Mouse (Mus musculus) kidney, postnatal 4 days (tissue): ENCODE data around the gene Cnot11.

Experiments
- DNase-seq, 2 experiments: peaks; one replicate each; pipeline ENCODE4 v3.0.0; 2021; ENCODE audit warnings: mixed read lengths in 2 of 2

Cnot11 gene

GRCm38 (mm10) chr1:39535515-39536311 lies 921 bp downstream of the Cnot11 start:
- peak; percentile 99 for DNase-seq

- no peak for DNase-seq
These were observed 1.9 kb downstream of the Cnot11 start for GRCm38 (mm10) chr1:39536701-39537100.

GRCm38 (mm10) chr1:39537631-39538380 lies 3.0 kb downstream of the Cnot11 start:
- no peak for DNase-seq

GRCm38 (mm10) chr1:39540592-39540991 lies 5.8 kb downstream of the Cnot11 start:
- no peak for DNase-seq

- no peak for DNase-seq
These were observed 10.8 kb downstream of the Cnot11 start for GRCm38 (mm10) chr1:39545589-39545988.

GRCm38 (mm10) chr1:39546160-39546866 lies 11.5 kb downstream of the Cnot11 start:
- no peak for DNase-seq

- no peak for DNase-seq
These were observed 12.4 kb downstream of the Cnot11 start for GRCm38 (mm10) chr1:39547238-39547637.

GRCm38 (mm10) chr1:39549831-39550230 lies 15.0 kb downstream of the Cnot11 start:
- DNase-seq: peak; percentile 48 to 62

GRCm38 (mm10) chr1:39555556-39556415 lies 21.0 kb downstream of the Cnot11 start:
- DNase-seq: no peak

GRCm38 (mm10) chr1:39559009-39559408 lies 24.2 kb downstream of the Cnot11 start:
- DNase-seq: no peak

GRCm38 (mm10) chr1:39561920-39562319 lies 27.1 kb downstream of the Cnot11 start:
- DNase-seq: no peak

GRCm38 (mm10) chr1:39563161-39563560 lies 28.4 kb downstream of the Cnot11 start:
- DNase-seq: no peak

GRCm38 (mm10) chr1:39564603-39565002 lies 29.8 kb downstream of the Cnot11 start:
- DNase-seq: no peak

- no peak for DNase-seq
These were observed 33.3 kb downstream of the Cnot11 start for GRCm38 (mm10) chr1:39568079-39568478.

GRCm38 (mm10) chr1:39571653-39572052 lies 36.9 kb downstream of the Cnot11 start:
- no peak for DNase-seq

GRCm38 (mm10) chr1:39573890-39574289 lies 39.1 kb downstream of the Cnot11 start:
- DNase-seq: no peak

- no peak for DNase-seq
These were observed 41.1 kb downstream of the Cnot11 start for GRCm38 (mm10) chr1:39575778-39576375.

GRCm38 (mm10) chr1:39576431-39577243 lies 41.8 kb downstream of the Cnot11 start:
- DNase-seq: peak; percentile 70 to 82

GRCm38 (mm10) chr1:39577253-39577705 lies 42.5 kb downstream of the Cnot11 start, which contains the start of gene Rnf149:
Gene Rnf149, minus strand, starts transcription at chr1:39577405.
- DNase-seq: peak; percentile 98

GRCm38 (mm10) chr1:39578446-39578845 lies 43.7 kb downstream of the Cnot11 start:
- DNase-seq: no peak

- no peak for DNase-seq
These were observed 44.3 kb downstream of the Cnot11 start for GRCm38 (mm10) chr1:39579139-39579538.
